Comparison of ENCODE assay signal across 8 mouse cellular contexts in the genomic region with DNA sequence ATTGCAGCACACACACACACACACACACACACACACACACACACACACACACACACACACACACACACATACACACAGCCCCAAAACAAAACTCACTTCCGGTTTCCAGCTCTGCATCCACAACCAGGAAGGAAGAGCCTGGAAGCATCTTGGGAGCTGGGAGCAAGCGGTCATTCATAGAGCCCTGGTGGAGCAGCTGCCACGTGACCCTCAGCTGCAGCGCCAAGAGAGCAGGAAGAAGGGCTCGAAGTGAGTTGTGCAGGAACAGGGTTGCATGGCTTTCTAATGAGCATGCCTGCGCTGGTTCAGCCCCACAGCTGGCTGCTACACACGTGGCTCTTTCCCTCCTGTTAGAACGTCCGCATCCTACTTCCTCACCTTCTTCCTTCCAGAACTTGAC. TPM values are rescaled to one million over a fixed set of nuclear protein-coding genes. Genes with fewer than 3 reads are reported as not detected.
DNase-seq lines count a peak whose midpoint lies in the region; ATAC-seq and TF ChIP-seq lines count a peak whose summit lies in the region.

No protein-coding gene starts in this region.

- H3K27me3 ChIP-seq in lung, embryonic 14.5 days (ENCODE audit: insufficient read depth, low read length) = no peaks in the 10 kb centered on the region
- no peaks in the 10 kb centered on the region for H3K27me3 ChIP-seq in kidney, postnatal 0 days (ENCODE audit: insufficient read depth, low read length)
- no peaks in the 10 kb centered on the region for H3K27me3 ChIP-seq in thymus, adult 2 months (ENCODE audit: control insufficient read depth, insufficient read depth, low read length)
- no peaks in the 10 kb centered on the region for H3K27me3 ChIP-seq in hindbrain, embryonic 14.5 days (ENCODE audit: control insufficient read depth, insufficient read depth, low read length)

- H3K9me3 ChIP-seq in lung, embryonic 14.5 days (ENCODE audit: low read depth, low read length) = no peaks in the 10 kb centered on the region
- H3K9me3 ChIP-seq in kidney, postnatal 0 days (replicated peaks; ENCODE audit: low read length) = no peaks in the 10 kb centered on the region
- no peaks in the 10 kb centered on the region for H3K9me3 ChIP-seq in hindbrain, embryonic 14.5 days (ENCODE audit: control insufficient read depth, low read length)

- no peaks in the 10 kb centered on the region for H3K36me3 ChIP-seq in lung, embryonic 14.5 days (ENCODE audit: insufficient read depth)
- no peaks in the 10 kb centered on the region for H3K36me3 ChIP-seq in kidney, postnatal 0 days (ENCODE audit: insufficient read depth, low read length)
- no peaks in the 10 kb centered on the region for H3K36me3 ChIP-seq in thymus, adult 2 months (ENCODE audit: control insufficient read depth, insufficient read depth, low read length)
- H3K36me3 ChIP-seq in hindbrain, embryonic 14.5 days (replicated peaks; ENCODE audit: control insufficient read depth, insufficient read depth) = no peaks in the 10 kb centered on the region

- no peak overlapping the region for H3K4me3 ChIP-seq in lung, embryonic 14.5 days (ENCODE audit: low read depth, low read length)
- no peak overlapping the region for H3K4me3 ChIP-seq in kidney, postnatal 0 days (replicated peaks; ENCODE audit: low read depth, low read length)
- H3K4me3 ChIP-seq in thymus, adult 2 months (ENCODE audit: control insufficient read depth, insufficient read depth, low read length) = peak overlapping the region; percentile 65
- H3K4me3 ChIP-seq in hindbrain, embryonic 14.5 days (replicated peaks; ENCODE audit: low read length) = no peak overlapping the region

- ATAC-seq in lung, embryonic 14.5 days (ENCODE audit: insufficient read depth) = peak; percentile 29; the same call in 1 of the 2 replicates
- peak; percentile 67 for ATAC-seq in kidney, postnatal 0 days (replicated peaks; ENCODE audit: low FRiP score, low read depth)
- ATAC-seq in hindbrain, embryonic 14.5 days (ENCODE audit: low FRiP score) = no peak

- no peak for TF ChIP-seq CTCF in lung, embryonic 14.5 days (IDR thresholded peaks at IDR 0.05; ENCODE audit: low read depth)
- TF ChIP-seq CTCF in kidney, postnatal 0 days (IDR thresholded peaks at IDR 0.05; ENCODE audit: low read depth) = no peak
- peak; percentile 20; the same call in 1 of the 2 replicates for TF ChIP-seq CTCF in thymus, adult 2 months (IDR thresholded peaks at IDR 0.05; ENCODE audit: borderline replicate concordance, control insufficient read depth, extremely low read depth, insufficient read depth, low read length, poor library complexity)

- H3K4me2 ChIP-seq in lung, embryonic 14.5 days = no peak overlapping the region
- H3K4me2 ChIP-seq in kidney, postnatal 0 days (ENCODE audit: low read length) = 0 out of 2 replicates have a peak overlapping the region, but pooled peaks have one; percentile 18
- no peak overlapping the region for H3K4me2 ChIP-seq in hindbrain, embryonic 14.5 days (replicated peaks)

- no peak for TF ChIP-seq POLR2A in thymus, adult 2 months (IDR thresholded peaks at IDR 0.05; ENCODE audit: control insufficient read depth, extremely low read depth, insufficient read depth, low read length, poor library complexity)

- WGBS in lung, embryonic 14.5 days = 35% methylated on average over 9 of the region's 9 CpGs
- WGBS in kidney, postnatal 0 days = 22% methylated on average over 9 of the region's 9 CpGs
- WGBS in thymus, adult 2 months = 19% methylated on average over 9 of the region's 9 CpGs
- 52% methylated on average over 9 of the region's 9 CpGs for WGBS in hindbrain, embryonic 14.5 days

- peak overlapping the region; percentile 64; the same call in 1 of the 2 replicates for H3K27ac ChIP-seq in lung, embryonic 14.5 days (ENCODE audit: low read depth)
- peak overlapping the region; percentile 85; the same call in 1 of the 2 replicates for H3K27ac ChIP-seq in kidney, postnatal 0 days
- peak overlapping the region; percentile 60 for H3K27ac ChIP-seq in thymus, adult 2 months (ENCODE audit: control insufficient read depth, insufficient read depth, low read length)
- no peak overlapping the region for H3K27ac ChIP-seq in hindbrain, embryonic 14.5 days

- no peak overlapping the region for H3K9ac ChIP-seq in lung, embryonic 14.5 days
- H3K9ac ChIP-seq in kidney, postnatal 0 days (ENCODE audit: low read depth, low read length) = no peak overlapping the region
- no peak overlapping the region for H3K9ac ChIP-seq in hindbrain, embryonic 14.5 days

- DNase-seq in lung, embryonic 14.5 days = peak; percentile 75
- no peak for DNase-seq in lung, adult 18-20 months
- DNase-seq in heart, adult 8-10 months (ENCODE audit: low spot score) = peak; percentile 50
- DNase-seq in kidney, postnatal 0 days (ENCODE audit: low spot score) = peak; percentile 85
- DNase-seq in thymus, adult 2 months = peak; percentile 62
- no peak for DNase-seq in left cerebral cortex, adult 8-10 months (ENCODE audit: low spot score in 2 of 2)
- DNase-seq in spleen, postnatal 4 days (ENCODE audit: low spot score in 2 of 2) = no peak
- no peak for DNase-seq in hindbrain, embryonic 14.5 days (ENCODE audit: low spot score)

- H3K4me1 ChIP-seq in lung, embryonic 14.5 days (ENCODE audit: insufficient read depth) = peaks cover 38% of the 10 kb centered on the region
- peaks cover 18% of the 10 kb centered on the region for H3K4me1 ChIP-seq in kidney, postnatal 0 days (replicated peaks; ENCODE audit: insufficient read depth, low read length)
- peaks cover 62% of the 10 kb centered on the region for H3K4me1 ChIP-seq in thymus, adult 2 months (replicated peaks; ENCODE audit: control insufficient read depth, insufficient read depth, low read length)
- H3K4me1 ChIP-seq in hindbrain, embryonic 14.5 days (replicated peaks; ENCODE audit: control insufficient read depth, insufficient read depth, low read length) = peaks cover 19% of the 10 kb centered on the region

RNA-seq across cellular contexts. Expression of gene Gm42791, which starts 25.3 kb away (rescaled TPM):
- polyA plus RNA-seq in lung, embryonic 14.5 days (2014; fragmentation: Nextera tagmentation; extraction: Ambion mirVana) = 0.58 and 1.2 TPM in 2 replicates
- 1 to 10 TPM; 3.2 to 7.7 (median 7.3) TPM for total RNA-seq in heart, adult 8-10 months (2022)
- 0.22 TPM in 1 of 2 replicates, not detected in the other for polyA plus RNA-seq in kidney, postnatal 0 days (2015; fragmentation: Nextera tagmentation; extraction: Ambion mirVana)
- polyA plus RNA-seq in thymus, adult 2 months (2012; rRNA removed) = not detected in 2 replicates
- 10 to 100 TPM; 30.1 to 40.2 (median 34.9) TPM for total RNA-seq in left cerebral cortex, adult 8-10 months (2022)
- 0.33 and 2.6 TPM in 2 replicates for polyA plus RNA-seq in hindbrain, embryonic 14.5 days (2014; fragmentation: Nextera tagmentation; extraction: Ambion mirVana)

RNA-seq across cellular contexts. Expression of gene Katnal1, which starts 40.5 kb away (rescaled TPM):
- 13.8 and 14.2 TPM in 2 replicates for polyA plus RNA-seq in lung, embryonic 14.5 days (2014; fragmentation: Nextera tagmentation; extraction: Ambion mirVana)
- total RNA-seq in heart, adult 8-10 months (2022) = 10 to 100 TPM in 3 of 4 experiments, 1 to 10 TPM in 1; 8.8 to 12.8 (median 11.6) TPM
- polyA plus RNA-seq in kidney, postnatal 0 days (2015; fragmentation: Nextera tagmentation; extraction: Ambion mirVana) = 6.6 and 7.3 TPM in 2 replicates
- 5.6 and 6.3 TPM in 2 replicates for polyA plus RNA-seq in thymus, adult 2 months (2012; rRNA removed)
- total RNA-seq in left cerebral cortex, adult 8-10 months (2022) = 10 to 100 TPM; 64.2 to 80.1 (median 70.7) TPM
- 38.0 and 40.9 TPM in 2 replicates for polyA plus RNA-seq in hindbrain, embryonic 14.5 days (2014; fragmentation: Nextera tagmentation; extraction: Ambion mirVana)

Comparison
In these comparisons a context has a peak if more than half of its experiments do, and no peak if none do; other contexts are left out.
1. DNase-seq: peak in lung, embryonic 14.5 days (single experiment), heart, adult 8-10 months (single experiment), kidney, postnatal 0 days (single experiment) and thymus, adult 2 months (single experiment); none in lung, adult 18-20 months (0 of 2), left cerebral cortex, adult 8-10 months (0 of 2), spleen, postnatal 4 days (0 of 2) and hindbrain, embryonic 14.5 days (single experiment).